Mouse (Mus musculus) gonadal fat pad, adult 2 months (tissue): ENCODE measurements at regions not wholly inside any gene's neighbourhood (a gene's known extent, or its start where the extent isn't known, plus 50 kb on each side); places are given as distances from the start of the nearest gene placed in this dataset.

Source experiments
- DNase-seq: peaks from one replicate; pipeline ENCODE4 v3.0.0-alpha.2; 2012; ENCODE audit warnings: low read depth

- DNase-seq: no peak
Measured at GRCm38 (mm10) chr9:115547625-115548325, 237.6 kb upstream of the Stt3b start.

DNA sequence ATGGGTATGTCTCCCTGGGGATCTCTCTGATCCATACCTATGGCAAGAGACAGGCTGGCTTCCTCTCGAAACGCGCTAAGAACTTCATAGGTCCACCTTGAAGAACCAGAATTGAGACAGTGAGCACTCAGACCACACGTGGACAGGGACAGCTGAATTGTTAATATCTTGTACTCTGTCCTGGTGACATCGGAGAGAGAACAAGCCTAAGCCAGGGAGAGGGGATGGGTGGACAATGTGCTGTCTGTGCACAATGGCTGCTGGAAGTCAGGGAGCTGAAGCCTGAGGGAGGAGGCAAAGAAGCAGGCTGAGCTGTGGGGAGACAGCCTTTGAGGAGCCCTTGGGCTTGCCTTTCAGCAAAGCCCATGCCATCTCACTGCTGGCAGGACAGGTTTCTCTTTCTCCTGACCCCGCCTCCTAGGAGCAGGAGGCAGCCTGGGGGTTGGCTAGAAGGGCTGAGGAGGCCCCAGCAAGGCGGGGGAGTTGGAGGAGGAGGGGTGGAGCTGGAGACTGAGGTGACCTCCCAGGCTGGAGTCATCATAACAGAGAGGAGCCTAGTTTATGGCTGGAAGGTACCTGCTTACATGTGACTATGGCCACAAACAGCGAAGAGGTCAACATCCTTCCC is 238.6 kb upstream of the Stt3b start:
- DNase-seq: no peak

DNA sequence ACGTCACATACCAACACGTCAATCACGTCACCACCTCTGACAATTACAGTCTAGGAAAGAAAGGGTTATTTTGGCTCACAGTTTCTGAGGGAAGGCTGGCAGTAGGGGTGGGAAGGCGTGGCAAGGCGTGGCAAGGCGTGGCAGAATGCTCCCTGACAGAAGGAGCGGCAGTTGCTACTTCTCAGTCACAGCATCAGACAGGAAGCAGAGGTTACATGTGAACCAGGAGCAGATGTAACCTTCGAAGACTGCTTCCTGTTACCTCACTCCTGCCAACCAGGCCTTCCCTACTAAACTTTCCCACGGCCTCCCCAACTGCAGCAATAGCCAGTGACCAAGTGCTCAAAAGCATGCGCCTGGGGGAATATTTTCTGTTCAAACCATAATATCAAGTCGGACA is 240.9 kb upstream of the Stt3b start:
- no peak for DNase-seq

GRCm38 (mm10) chr9:115551501-115551900 is 241.3 kb upstream of the Stt3b start:
- peak; percentile 54 for DNase-seq

DNA sequence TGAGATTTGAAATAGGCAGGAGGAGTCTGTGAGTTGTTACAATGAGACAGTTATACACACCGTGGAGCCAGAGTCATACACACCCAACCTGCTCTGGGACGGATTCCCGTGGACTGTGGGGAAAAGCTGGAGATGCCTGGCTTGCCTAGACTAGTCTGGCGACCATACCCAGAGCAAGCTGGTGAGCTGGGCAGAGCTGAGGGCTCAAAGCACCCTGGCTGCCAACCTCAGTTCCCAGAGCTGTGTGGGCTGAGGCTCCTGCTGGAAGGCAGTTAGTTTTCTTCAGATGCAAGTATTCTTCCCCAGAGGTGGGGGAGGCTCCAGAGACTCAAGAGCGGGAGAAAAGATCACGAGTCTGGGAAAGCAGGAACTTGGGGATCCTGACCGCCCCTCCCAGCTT is 247.9 kb upstream of the Stt3b start:
- no peak for DNase-seq

DNA sequence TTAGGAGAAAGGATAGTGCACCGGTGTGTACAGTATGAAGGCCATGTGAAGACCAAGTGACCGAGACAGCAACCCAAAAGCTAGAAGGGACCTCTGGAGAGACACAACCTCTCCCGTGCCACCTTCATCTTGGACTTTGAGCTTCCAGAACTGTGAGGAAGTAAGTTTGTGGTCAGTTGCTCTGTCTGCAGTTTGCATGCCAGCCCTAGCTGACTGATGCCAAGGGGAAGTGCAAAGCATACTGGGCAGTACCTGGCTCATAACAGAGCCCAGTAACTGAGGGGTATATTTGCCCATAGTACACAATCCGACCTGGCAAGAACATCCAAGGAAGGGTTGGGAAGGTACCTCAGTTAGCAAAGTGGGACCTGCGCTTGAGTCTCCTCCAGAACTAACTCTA is 249.3 kb upstream of the Stt3b start:
- no peak for DNase-seq

DNA sequence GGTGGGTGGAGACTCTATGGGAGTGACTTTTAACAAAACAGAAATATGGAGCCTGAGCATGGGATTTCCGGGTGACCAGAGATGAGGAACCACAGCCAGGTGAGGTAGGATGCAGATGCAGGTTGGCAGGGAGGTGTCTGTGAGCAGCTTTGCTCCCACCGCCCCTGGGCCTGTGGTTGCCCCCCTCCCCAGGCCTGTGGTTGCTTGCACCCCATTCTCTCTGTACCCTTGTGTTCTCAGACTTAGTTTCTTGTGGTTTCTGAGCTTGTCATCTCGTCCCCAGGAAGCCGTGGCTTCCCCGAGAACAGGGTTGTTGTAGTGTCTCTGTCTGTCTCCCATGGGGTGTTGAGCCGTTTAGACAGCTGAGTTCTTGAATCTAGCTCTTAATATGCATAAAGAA is 251.0 kb upstream of the Stt3b start:
- no peak for DNase-seq

- DNase-seq: no peak
Measured at GRCm38 (mm10) chr9:115562783-115563182, 252.6 kb upstream of the Stt3b start.

- no peak for DNase-seq
Measured at GRCm38 (mm10) chr9:115564366-115564765, 254.1 kb upstream of the Stt3b start.

DNA sequence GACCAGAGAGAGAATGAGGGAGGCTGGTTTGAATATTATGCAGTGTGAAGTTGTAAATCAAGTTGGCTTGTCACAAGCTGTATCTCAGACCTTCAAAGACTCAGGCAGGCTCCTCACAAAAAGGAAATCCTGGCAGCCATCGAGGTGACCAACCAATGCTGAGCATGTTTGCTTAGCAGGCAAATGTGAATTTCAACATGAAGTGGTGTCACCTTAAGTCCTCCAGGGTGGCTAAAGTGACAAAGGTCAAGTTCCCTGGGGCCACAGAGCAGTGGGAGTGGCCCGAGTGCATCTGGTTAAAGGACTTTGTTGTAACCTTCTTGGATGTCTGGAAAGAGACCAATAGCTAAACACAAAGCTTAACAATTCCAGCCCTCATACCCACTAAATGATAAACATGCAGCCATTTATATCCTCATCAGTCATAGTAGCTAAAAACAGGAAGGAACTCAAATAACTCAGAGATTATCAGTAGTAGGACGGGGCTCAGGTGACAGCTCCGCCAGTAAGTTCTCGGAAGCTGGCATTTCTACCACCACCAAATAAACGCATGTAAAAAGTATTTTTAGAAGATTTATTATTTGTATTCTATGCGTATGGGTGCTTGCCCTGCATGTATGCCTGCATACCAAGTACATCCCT is 258.6 kb upstream of the Stt3b start:
- DNase-seq: no peak

DNA sequence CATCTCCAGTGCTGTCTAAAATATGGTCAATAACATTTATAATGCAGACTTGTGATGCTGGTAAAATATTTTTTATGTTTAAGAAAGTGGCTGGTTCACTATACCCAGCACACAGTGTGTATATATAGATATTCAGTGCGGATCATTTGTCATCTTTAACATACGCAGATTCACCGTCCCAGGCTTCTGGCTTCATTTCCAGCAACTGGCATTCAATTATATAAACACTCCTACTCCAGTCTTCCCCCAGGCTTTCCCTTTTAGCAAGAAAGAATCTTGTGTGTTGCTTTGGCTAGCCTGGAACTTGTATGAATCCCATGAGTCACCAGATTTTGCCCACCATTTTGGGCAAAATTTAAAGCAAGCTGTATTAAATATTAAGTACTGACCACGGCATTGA is 260.8 kb upstream of the Stt3b start:
- no peak for DNase-seq

GRCm38 (mm10) chr9:115581116-115581515 is 270.9 kb upstream of the Stt3b start:
- DNase-seq: no peak

- DNase-seq: peak; percentile 41
Measured at GRCm38 (mm10) chr9:115583548-115583947, 273.3 kb upstream of the Stt3b start.

DNA sequence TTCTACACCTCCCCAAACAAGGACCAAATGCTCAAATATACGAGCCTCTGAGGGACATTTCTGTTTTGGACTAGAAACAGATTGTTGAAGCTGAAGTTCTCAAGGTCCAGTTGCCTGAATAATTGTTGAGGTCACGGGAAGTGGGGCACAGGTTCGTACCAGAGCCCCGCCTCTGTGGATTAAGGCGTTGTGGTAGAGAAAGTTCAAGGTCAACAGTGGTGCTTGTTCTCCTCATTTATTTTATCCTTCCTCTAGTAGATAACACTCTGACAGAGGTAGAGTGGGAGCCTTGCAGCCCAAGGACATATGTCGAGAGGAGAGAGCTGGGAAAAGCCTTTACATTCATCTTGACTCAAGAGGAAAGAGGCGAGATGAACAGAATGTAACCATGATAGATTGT is 274.7 kb upstream of the Stt3b start:
- no peak for DNase-seq

- DNase-seq: no peak
Measured at GRCm38 (mm10) chr9:115592466-115592865, 282.2 kb upstream of the Stt3b start.

GRCm38 (mm10) chr9:115600228-115600627 is 290.0 kb upstream of the Stt3b start:
- no peak for DNase-seq

DNA sequence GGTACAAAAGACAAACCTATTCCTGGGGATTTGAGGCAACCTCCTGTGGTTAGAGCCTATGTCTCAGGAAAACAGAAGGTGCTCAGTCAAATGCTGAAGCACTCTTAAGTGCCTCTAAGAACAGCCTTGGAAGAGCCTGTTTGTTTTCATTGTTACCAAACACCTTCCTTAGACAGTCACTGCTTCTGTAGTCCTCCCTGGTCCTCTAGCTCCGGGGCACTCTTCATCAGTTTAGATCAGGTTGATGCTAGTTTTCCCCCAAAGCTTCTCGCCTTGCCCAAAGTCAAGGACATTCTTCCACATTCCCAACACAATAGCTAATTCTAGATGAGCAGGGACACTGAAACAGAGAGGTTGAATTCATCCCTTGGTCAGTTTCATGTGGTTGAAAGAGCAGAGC is 290.6 kb upstream of the Stt3b start:
- no peak for DNase-seq

DNA sequence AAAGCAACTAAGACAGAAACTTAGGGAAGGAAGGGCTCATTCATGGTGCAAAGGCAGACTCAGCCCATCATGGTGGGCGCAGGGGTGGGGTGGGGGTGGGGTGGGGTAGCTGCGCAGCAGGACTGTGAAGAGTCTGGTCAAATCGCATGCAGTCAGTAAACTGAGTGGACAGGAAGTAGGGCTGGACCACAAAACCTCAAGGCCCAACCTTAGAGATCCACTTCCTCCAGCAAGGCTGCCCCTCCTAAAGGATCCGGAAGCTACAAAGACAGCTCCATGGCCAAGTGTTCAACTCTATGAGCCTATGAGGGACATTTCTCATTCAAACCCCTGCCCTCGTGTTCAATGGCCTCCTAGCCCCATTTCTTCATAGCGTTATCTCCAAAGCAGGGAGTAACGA is 292.6 kb upstream of the Stt3b start:
- no peak for DNase-seq

- no peak for DNase-seq
Measured at GRCm38 (mm10) chr9:115604450-115604849, 294.2 kb upstream of the Stt3b start.

DNA sequence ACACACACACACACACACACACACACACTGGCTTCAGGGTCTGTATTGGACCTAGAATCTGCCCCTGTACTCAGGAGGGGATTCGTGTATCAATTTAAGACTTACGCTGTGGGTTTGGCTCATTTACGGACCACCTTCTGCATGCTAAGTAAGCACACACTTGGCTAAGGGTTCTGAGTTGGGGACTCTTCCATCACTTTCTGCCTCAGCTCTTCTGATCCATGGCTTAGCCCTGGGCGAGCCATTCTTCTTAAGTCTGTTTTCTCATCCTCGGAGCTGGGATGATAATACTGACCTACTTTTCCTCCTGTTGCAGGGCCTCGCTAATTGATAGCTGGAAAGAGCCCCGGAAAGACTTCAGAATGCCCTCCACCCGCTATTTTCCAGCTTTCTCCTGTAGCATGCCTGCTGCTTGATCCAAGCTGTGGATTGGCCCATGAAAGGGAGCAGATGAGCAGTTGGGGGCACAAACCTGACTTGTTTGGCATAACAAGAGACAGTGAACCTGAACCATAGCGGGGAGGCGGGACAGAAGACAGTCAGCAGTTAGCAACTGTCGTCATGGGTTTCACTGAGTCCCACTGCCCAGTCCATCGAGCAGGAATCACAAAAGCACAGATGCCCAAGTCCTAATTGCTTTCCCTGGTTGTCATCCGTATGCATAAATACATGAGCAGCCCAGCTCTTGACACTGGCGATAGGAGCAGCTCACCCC is 294.9 kb upstream of the Stt3b start:
- no peak for DNase-seq

- DNase-seq: no peak
Measured at GRCm38 (mm10) chr9:115607961-115608360, 297.7 kb upstream of the Stt3b start.

DNA sequence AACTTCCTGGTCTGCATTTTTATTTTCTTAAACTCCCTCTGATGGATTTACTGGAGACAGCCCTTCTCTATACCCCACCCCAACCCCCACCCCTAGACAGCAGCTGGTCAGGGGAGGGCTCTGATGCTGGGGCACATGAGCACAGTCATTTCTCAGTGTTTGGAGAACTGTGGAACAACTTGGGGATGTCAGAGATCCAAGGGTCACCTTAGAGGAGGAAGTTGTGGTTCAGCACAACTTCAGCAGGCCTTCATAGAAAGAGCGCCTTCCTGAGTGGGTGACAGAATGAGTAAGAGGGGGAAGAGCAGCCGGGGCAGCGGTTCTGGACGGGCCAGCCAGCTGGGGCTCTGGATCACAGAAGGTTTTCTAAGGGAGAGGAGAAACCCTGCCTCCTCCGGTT is 298.2 kb upstream of the Stt3b start:
- no peak for DNase-seq

- DNase-seq: no peak
Measured at GRCm38 (mm10) chr9:115609904-115610303, 299.4 kb upstream of the Gadl1 start.
